Mouse (Mus musculus) brain, embryonic 14.5 days (tissue): Measurements from ENCODE around the gene Acoxl. TPM values are rescaled to one million over a fixed set of nuclear protein-coding genes. Genes with fewer than 3 reads are reported as not detected.

Experiments used
- DNase-seq: peaks from one replicate; pipeline ENCODE4 v3.0.0-alpha.2; 2011; ENCODE audit warnings: low read depth
- CTCF ChIP-seq: fragments of 200-500 bp; IDR thresholded peaks from 2 replicates; pipeline ENCODE4 v1.5.1; 2012; ENCODE audit warnings: inconsistent platforms, mild to moderate bottlenecking, moderate library complexity, borderline replicate concordance; ENCODE audit not compliant: insufficient read depth, insufficient read length; ENCODE audit errors: extremely low read depth
- POLR2A ChIP-seq: fragments of 200-500 bp; IDR thresholded peaks from 2 replicates; pipeline ENCODE4 v1.6.1; 2012; ENCODE audit warnings: mild to moderate bottlenecking, inconsistent platforms, borderline replicate concordance; ENCODE audit not compliant: poor library complexity, insufficient read depth, insufficient read length, severe bottlenecking; ENCODE audit errors: extremely low read depth
- polyA plus RNA-seq: library from polyadenylated mRNA; depleted of rRNA; stranded (reverse); fragments of >200 nt; gene quantifications from 2 replicates; pipeline ENCODE4 v1.2.3, GENCODE M21; 2012

Gene Acoxl
- polyA plus RNA-seq, 1 experiment: 0.04 TPM

GRCm38 (mm10) chr2:127978601-127979230 lies 140.0 kb downstream of the Acoxl start:
- TF ChIP-seq POLR2A: no peak
- TF ChIP-seq CTCF: no peak
- no peak for DNase-seq

- no peak for TF ChIP-seq CTCF
- no peak for TF ChIP-seq POLR2A
- DNase-seq: no peak
Observed at GRCm38 (mm10) chr2:127982610-127983009, 143.9 kb downstream of the Acoxl start.

- TF ChIP-seq POLR2A (no peak), CTCF (no peak)
Observed at GRCm38 (mm10) chr2:127983301-127983700, 144.6 kb downstream of the Acoxl start.

GRCm38 (mm10) chr2:127983981-127984380 lies 145.3 kb downstream of the Acoxl start:
- DNase-seq: no peak
- TF ChIP-seq CTCF (no peak), POLR2A (no peak)

More at GRCm38 (mm10) chr2:127983301-127983700, 144.6 kb downstream of the Acoxl start:
- DNase-seq: no peak

- no peak for TF ChIP-seq POLR2A
- no peak for TF ChIP-seq CTCF
- no peak for DNase-seq
Observed at GRCm38 (mm10) chr2:127987706-127988105, 149.0 kb downstream of the Acoxl start.

GRCm38 (mm10) chr2:127990856-127991479 lies 152.3 kb downstream of the Acoxl start:
- DNase-seq: peak; percentile 51
- TF ChIP-seq CTCF (no peak), POLR2A (no peak)

GRCm38 (mm10) chr2:127991656-127992055 lies 153.0 kb downstream of the Acoxl start:
- TF ChIP-seq POLR2A (no peak), CTCF (no peak)
- DNase-seq: no peak

- DNase-seq: no peak
- TF ChIP-seq CTCF (no peak), POLR2A (no peak)
Observed at GRCm38 (mm10) chr2:128008662-128009423, 170.2 kb downstream of the Acoxl start.

GRCm38 (mm10) chr2:128014613-128015012 lies 175.9 kb downstream of the Acoxl start:
- TF ChIP-seq CTCF (no peak), POLR2A (no peak)
- DNase-seq: no peak

GRCm38 (mm10) chr2:128015602-128016001 lies 176.9 kb downstream of the Acoxl start:
- DNase-seq: no peak
- TF ChIP-seq CTCF (no peak), POLR2A (no peak)
